Mouse (Mus musculus) forebrain, postnatal 0 days (tissue): ENCODE measurements around the gene Msi2. TPM values are rescaled to one million over a fixed set of nuclear protein-coding genes. Genes with fewer than 3 reads are reported as not detected.

ENCODE experiments used
- ATAC-seq: fragments of 200-750 bp; cut with Nextera tagmentation; 2 replicates; pipeline ENCODE4 v1.8.0; 2017; ENCODE audit warnings: mild to moderate bottlenecking, moderate library complexity
- DNase-seq: peaks from one replicate; pipeline ENCODE4 v3.0.0-alpha.2; 2015
- H3K27ac ChIP-seq: fragments of 300-500 bp; sonication (generic); 2 replicates; pipeline ENCODE4 v1.5.1; 2014; ENCODE audit warnings: low read depth, mild to moderate bottlenecking, antibody characterized with exemption, low read length, moderate library complexity, mixed read lengths
- H3K27me3 ChIP-seq: fragments of 300-500 bp; sonication (generic); 2 replicates; pipeline ENCODE4 v1.6.1; 2014; ENCODE audit warnings: mild to moderate bottlenecking, low read length, mixed read lengths; ENCODE audit not compliant: insufficient read depth
- H3K36me3 ChIP-seq: fragments of 300-500 bp; sonication (generic); 2 replicates; pipeline ENCODE4 v1.6.1; 2014; ENCODE audit warnings: mild to moderate bottlenecking, moderate library complexity; ENCODE audit not compliant: insufficient read depth
- H3K4me1 ChIP-seq: fragments of 300-500 bp; sonication (generic); 2 replicates; pipeline ENCODE4 v1.6.1; 2014; ENCODE audit warnings: antibody characterized with exemption; ENCODE audit not compliant: insufficient read depth
- H3K4me2 ChIP-seq: fragments of 300-500 bp; sonication (generic); 2 replicates; pipeline ENCODE4 v1.6.1; 2014; ENCODE audit warnings: low read depth, mild to moderate bottlenecking, moderate library complexity
- H3K4me3 ChIP-seq: fragments of 300-500 bp; sonication (generic); 2 replicates; pipeline ENCODE4 v1.5.1; 2014; ENCODE audit warnings: low read depth, low read length, mixed read lengths
- H3K9ac ChIP-seq: fragments of 300-500 bp; sonication (generic); 2 replicates; pipeline ENCODE4 v1.6.1; 2014; ENCODE audit warnings: mild to moderate bottlenecking
- H3K9me3 ChIP-seq: fragments of 300-500 bp; sonication (generic); 2 replicates; pipeline ENCODE4 v1.6.1; 2016; ENCODE audit warnings: low read length
- CTCF ChIP-seq: sonication (generic); IDR thresholded peaks from 2 replicates; pipeline ENCODE4 v1.5.1; 2016; ENCODE audit warnings: antibody characterized with exemption, control low read depth, low read depth
- WGBS: fragments of 180-500 bp; shearing (Covaris S2); extraction: QIAGEN DNeasy Blood & Tissue Kit; methylation state at CpG from one replicate; pipeline ENCODE4 v1.1.7; 2014; 5-methylcytosine and 5-hydroxymethylcytosine counted together
- polyA plus RNA-seq: library from polyadenylated mRNA; unstranded; fragments of >200 nt; fragmentation: Nextera tagmentation; extraction: Ambion mirVana; gene quantifications from 2 replicates; pipeline ENCODE4 v1.2.1, GENCODE M21; 2015
- total RNA-seq: library from RNA; depleted of rRNA; stranded (reverse); fragments of >200 nt; gene quantifications from 2 replicates; pipeline ENCODE4 v1.2.3, GENCODE M21; 2014

Msi2 gene
- total and polyA plus RNA-seq, 2 experiments from 2014 or later: 18.5 to 107 TPM

DNA sequence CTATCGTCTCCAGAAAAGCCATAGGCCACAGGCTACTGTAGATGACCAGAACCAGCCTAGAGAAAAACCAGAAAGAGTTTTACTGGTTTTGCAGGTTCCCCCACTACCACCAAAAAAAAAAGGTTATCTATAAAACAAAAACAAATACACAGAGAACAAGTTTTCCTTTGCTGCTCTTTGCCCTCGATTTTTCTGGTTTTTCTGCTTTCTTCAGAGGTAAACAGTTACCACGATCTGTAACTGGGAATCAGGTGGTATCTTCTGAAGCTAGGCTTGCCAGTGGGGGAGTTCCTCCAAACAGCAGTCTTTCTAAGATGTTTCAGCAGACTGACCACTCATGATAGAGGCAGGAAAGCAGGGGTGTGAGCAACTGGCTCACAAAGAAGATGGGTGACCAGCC lies 89.6 kb downstream of the Msi2 start:
- no peaks in the 10 kb centered on the region for H3K36me3 ChIP-seq
- H3K9ac ChIP-seq: no peak overlapping the region
- no peaks in the 10 kb centered on the region for H3K9me3 ChIP-seq
- no peak for TF ChIP-seq CTCF
- 60% methylated on average over 3 of the region's 3 CpGs for WGBS
- no peaks in the 10 kb centered on the region for H3K4me1 ChIP-seq
- no peak overlapping the region for H3K4me2 ChIP-seq
- H3K27me3 ChIP-seq: no peaks in the 10 kb centered on the region
- DNase-seq (no peak), ATAC-seq (no peak)
- H3K4me3 ChIP-seq: no peak overlapping the region
- H3K27ac ChIP-seq: no peak overlapping the region

DNA sequence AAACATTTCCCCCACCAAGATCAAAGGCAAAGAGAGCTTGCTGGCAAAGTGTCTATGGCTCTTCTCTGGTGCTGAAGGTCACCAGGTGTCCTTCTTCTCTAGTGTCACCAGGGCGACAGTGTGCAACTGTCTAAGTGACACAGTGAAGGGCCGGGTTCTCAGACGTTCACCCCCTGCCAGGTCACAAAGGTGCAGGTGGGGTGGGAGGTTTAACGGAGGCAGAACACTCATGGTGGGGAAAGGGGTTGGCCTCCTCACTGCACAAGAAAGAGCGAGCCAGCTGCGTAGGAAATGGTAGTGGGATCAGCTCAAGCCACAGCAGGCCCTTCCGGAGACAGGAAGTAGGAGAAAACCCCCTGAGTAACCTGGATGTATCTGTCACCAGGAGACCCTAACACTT lies 91.0 kb downstream of the Msi2 start:
- Histone ChIP-seq H3K4me1 (no peaks in the 10 kb centered on the region), H3K27me3 (no peaks in the 10 kb centered on the region)
- WGBS: 66% methylated on average over 7 of the region's 7 CpGs

DNA sequence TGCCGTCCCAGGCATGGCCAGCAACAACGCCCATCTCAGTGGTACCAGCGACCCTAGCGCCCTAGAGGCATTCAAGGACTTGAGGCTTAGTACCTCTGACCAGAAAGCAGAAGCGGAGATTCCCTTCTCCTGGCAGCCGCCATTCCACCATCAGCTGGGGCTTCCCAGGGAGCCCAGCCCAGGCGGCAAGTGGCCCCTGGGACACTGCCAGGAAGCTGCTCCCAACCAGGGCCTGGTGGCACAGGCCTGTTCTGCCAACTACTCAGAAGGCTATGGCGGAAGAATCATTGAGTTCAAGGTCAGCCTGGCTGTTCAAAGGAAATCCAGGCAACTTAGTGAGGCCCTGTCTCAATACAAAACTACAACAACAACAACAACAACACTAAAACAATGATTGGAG lies 91.7 kb downstream of the Msi2 start:
- H3K27ac ChIP-seq: no peak overlapping the region
- no peak for DNase-seq
- WGBS: 50% methylated on average over 8 of the region's 8 CpGs
- H3K4me3 ChIP-seq: no peak overlapping the region
- H3K4me1 ChIP-seq: 0 out of 2 replicates have a peak, but pooled peaks cover under 1% of the 10 kb centered on the region
- ATAC-seq: no peak
- no peak for TF ChIP-seq CTCF
- H3K9ac ChIP-seq: no peak overlapping the region
- no peaks in the 10 kb centered on the region for H3K27me3 ChIP-seq
- no peaks in the 10 kb centered on the region for H3K36me3 ChIP-seq
- H3K9me3 ChIP-seq: no peaks in the 10 kb centered on the region
- no peak overlapping the region for H3K4me2 ChIP-seq

More for the DNA sequence above, 91.0 kb downstream of the Msi2 start:
- no peak overlapping the region for H3K4me3 ChIP-seq
- H3K4me2 ChIP-seq: no peak overlapping the region
- TF ChIP-seq CTCF: no peak
- no peak overlapping the region for H3K9ac ChIP-seq
- DNase-seq: no peak
- no peak overlapping the region for H3K27ac ChIP-seq
- no peak for ATAC-seq
- H3K9me3 ChIP-seq: no peaks in the 10 kb centered on the region
- H3K36me3 ChIP-seq: no peaks in the 10 kb centered on the region

GRCm38 (mm10) chr11:88626061-88626460 lies 92.3 kb downstream of the Msi2 start:
- Histone ChIP-seq H3K27me3 (no peaks in the 10 kb centered on the region), H3K27ac (no peak overlapping the region), H3K36me3 (no peaks in the 10 kb centered on the region), H3K9ac (no peak overlapping the region), H3K4me2 (no peak overlapping the region), H3K9me3 (no peaks in the 10 kb centered on the region), H3K4me3 (no peak overlapping the region), H3K4me1 (0 out of 2 replicates have a peak, but pooled peaks cover 3% of the 10 kb centered on the region)
- no peak for TF ChIP-seq CTCF
- no peak for ATAC-seq
- WGBS: 38% methylated on average over 9 of the region's 9 CpGs
- DNase-seq: no peak

DNA sequence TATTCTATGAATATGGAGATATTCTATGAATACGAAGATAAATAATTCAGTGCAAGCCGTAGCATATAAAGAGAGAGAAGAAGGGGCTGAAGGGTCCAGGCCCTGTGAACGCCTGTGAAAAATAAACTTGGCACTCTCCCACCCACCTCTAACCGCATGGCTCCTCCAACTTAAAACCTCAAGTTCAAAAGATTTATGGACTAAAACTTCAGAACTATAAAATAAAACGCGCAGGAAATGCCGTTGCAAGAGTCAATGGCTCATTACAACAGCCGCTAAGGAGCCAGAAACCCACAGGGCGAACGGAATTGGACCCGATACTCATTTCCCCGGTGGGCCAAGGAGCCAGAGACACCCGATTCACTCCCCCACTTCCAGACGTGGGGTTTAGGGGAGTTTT lies 93.2 kb downstream of the Msi2 start:
- 52% methylated on average over 14 of the region's 14 CpGs for WGBS
- no peak overlapping the region for H3K4me2 ChIP-seq
- no peaks in the 10 kb centered on the region for H3K9me3 ChIP-seq
- no peak overlapping the region for H3K4me3 ChIP-seq
- H3K4me1 ChIP-seq: peaks cover 10% of the 10 kb centered on the region; the same call in 1 of the 2 replicates
- ATAC-seq (no peak), DNase-seq (no peak)
- no peak for TF ChIP-seq CTCF
- no peak overlapping the region for H3K27ac ChIP-seq
- no peaks in the 10 kb centered on the region for H3K27me3 ChIP-seq
- H3K36me3 ChIP-seq: no peaks in the 10 kb centered on the region
- no peak overlapping the region for H3K9ac ChIP-seq

- WGBS: 53% methylated on average over 6 of the region's 6 CpGs
Measured at GRCm38 (mm10) chr11:88624627-88625026, 93.7 kb downstream of the Msi2 start.

GRCm38 (mm10) chr11:88623671-88624070 lies 94.6 kb downstream of the Msi2 start:
- H3K4me3 ChIP-seq: no peak overlapping the region
- H3K4me2 ChIP-seq: no peak overlapping the region
- no peak overlapping the region for H3K27ac ChIP-seq
- DNase-seq (no peak), ATAC-seq (no peak)
- no peak overlapping the region for H3K9ac ChIP-seq
- peaks cover 12% of the 10 kb centered on the region; the same call in 1 of the 2 replicates for H3K4me1 ChIP-seq
- H3K9me3 ChIP-seq: no peaks in the 10 kb centered on the region
- H3K36me3 ChIP-seq: no peaks in the 10 kb centered on the region
- WGBS: 83% methylated on average over 6 of the region's 6 CpGs
- no peak for TF ChIP-seq CTCF
- H3K27me3 ChIP-seq: no peaks in the 10 kb centered on the region

More at GRCm38 (mm10) chr11:88624627-88625026, 93.7 kb downstream of the Msi2 start:
- TF ChIP-seq CTCF: no peak
- no peak for DNase-seq
- Histone ChIP-seq H3K9me3 (no peaks in the 10 kb centered on the region), H3K4me2 (no peak overlapping the region), H3K9ac (no peak overlapping the region), H3K27me3 (no peaks in the 10 kb centered on the region), H3K27ac (no peak overlapping the region), H3K36me3 (no peaks in the 10 kb centered on the region), H3K4me1 (peaks cover 12% of the 10 kb centered on the region; the same call in 1 of the 2 replicates), H3K4me3 (no peak overlapping the region)
- ATAC-seq: no peak

DNA sequence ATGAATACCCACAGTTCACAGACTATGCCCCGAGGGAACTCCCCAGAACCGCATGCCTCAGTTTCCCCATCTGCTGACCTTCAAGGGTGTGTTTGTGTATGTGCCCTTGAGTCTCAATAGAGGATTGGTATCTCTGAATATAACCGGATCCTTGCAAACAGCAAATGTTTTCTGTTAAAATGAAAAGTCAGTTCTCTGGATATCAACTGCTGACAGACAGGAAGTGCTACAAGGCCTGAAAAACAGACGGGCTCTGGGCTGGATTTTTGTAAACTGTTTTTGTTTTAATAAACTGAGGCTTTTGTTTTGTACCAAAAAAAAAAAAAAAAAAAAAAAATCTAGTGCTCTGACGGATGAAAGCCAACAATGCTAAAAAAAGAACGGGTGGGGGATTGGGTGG lies 95.8 kb downstream of the Msi2 start:
- no peaks in the 10 kb centered on the region for H3K9me3 ChIP-seq
- H3K4me1 ChIP-seq: peaks cover 21% of the 10 kb centered on the region
- WGBS: 43% methylated on average over 6 of the region's 6 CpGs
- no peak overlapping the region for H3K9ac ChIP-seq
- no peak for DNase-seq
- H3K4me2 ChIP-seq: no peak overlapping the region
- H3K4me3 ChIP-seq: no peak overlapping the region
- TF ChIP-seq CTCF: no peak
- H3K27ac ChIP-seq: no peak overlapping the region
- ATAC-seq: no peak
- H3K27me3 ChIP-seq: no peaks in the 10 kb centered on the region
- no peaks in the 10 kb centered on the region for H3K36me3 ChIP-seq
